28 mouse cellular contexts compared by ENCODE assay signal in the genomic region with DNA sequence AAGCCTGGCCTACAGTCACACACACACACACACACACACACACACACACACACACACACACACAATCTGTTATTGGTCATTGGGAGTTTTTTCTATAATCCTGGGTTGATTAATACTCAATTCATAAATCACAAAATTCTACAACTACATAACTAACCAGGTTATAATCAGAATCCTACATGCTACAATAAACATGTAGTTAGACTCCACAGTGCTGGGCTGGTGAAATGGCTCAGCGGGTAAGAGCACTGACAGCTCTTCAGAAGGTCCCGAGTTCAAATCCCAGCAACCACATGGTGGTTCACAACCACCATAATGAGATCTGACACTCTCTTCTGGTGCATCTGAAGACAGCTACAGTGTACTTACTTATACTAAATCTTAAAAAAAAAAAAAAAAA. TPM values are rescaled to one million over a fixed set of nuclear protein-coding genes. Genes with fewer than 3 reads are reported as not detected.
"Had no signal": no experiment of that assay in that cellular context is flagged by ENCODE, and none has a peak within 500 bp of the region (broad histone marks: within the 10 kb centered on the region; RNA-seq: fewer than 3 reads in every experiment).

No protein-coding gene starts in this region.

- DNase-seq: cerebellum, adult 8-10 months; cerebellum, adult 9-10 months; cerebellum, adult 9-11 months; cerebellum, postnatal 10 days; cerebellum, postnatal 14 days; cerebellum, postnatal 25 days; cerebellum, postnatal 36 days; embryo, embryonic 11 days; forebrain, postnatal 0 days; gastrocnemius, adult 2 months; gastrocnemius, postnatal 10 days; gastrocnemius, postnatal 14 days; gastrocnemius, postnatal 25 days; gastrocnemius, postnatal 36 days; heart, adult 18-20 months had no signal

- H3K4me2 ChIP-seq: embryonic facial prominence, embryonic 12.5 days; embryonic facial prominence, embryonic 13.5 days; embryonic facial prominence, embryonic 15.5 days; forebrain, embryonic 12.5 days; forebrain, embryonic 13.5 days; forebrain, embryonic 15.5 days had no signal

- H3K4me3 ChIP-seq: embryonic facial prominence, embryonic 10.5 days; embryonic facial prominence, embryonic 12.5 days; embryonic facial prominence, embryonic 13.5 days; embryonic facial prominence, embryonic 15.5 days; erythroblast, embryonic 14.5 days; forebrain, embryonic 10.5 days; forebrain, embryonic 12.5 days; forebrain, embryonic 13.5 days; forebrain, embryonic 15.5 days; gastrocnemius, adult 2 months had no signal

- H3K27me3 ChIP-seq: embryonic facial prominence, embryonic 12.5 days; embryonic facial prominence, embryonic 13.5 days; embryonic facial prominence, embryonic 15.5 days; forebrain, embryonic 12.5 days; forebrain, embryonic 13.5 days; forebrain, embryonic 15.5 days had no signal

- H3K27ac ChIP-seq: embryonic facial prominence, embryonic 10.5 days; embryonic facial prominence, embryonic 12.5 days; embryonic facial prominence, embryonic 13.5 days; embryonic facial prominence, embryonic 15.5 days; forebrain, embryonic 10.5 days; forebrain, embryonic 12.5 days; forebrain, embryonic 13.5 days; forebrain, embryonic 15.5 days; gastrocnemius, adult 2 months had no signal

- ATAC-seq: forebrain, embryonic 13.5 days; forebrain, embryonic 14.5 days; forebrain, embryonic 15.5 days; forebrain, embryonic 16.5 days; forebrain, postnatal 0 days had no signal

- H3K9ac ChIP-seq: embryonic facial prominence, embryonic 12.5 days; embryonic facial prominence, embryonic 13.5 days; embryonic facial prominence, embryonic 15.5 days; forebrain, embryonic 12.5 days; forebrain, embryonic 13.5 days; forebrain, embryonic 15.5 days; forebrain, postnatal 0 days had no signal

- H3K9me3 ChIP-seq: embryonic facial prominence, embryonic 10.5 days; embryonic facial prominence, embryonic 12.5 days; embryonic facial prominence, embryonic 13.5 days; embryonic facial prominence, embryonic 15.5 days; forebrain, embryonic 10.5 days; forebrain, embryonic 12.5 days; forebrain, embryonic 13.5 days; forebrain, embryonic 15.5 days had no signal

RNA-seq across cellular contexts. Expression of a gene that starts 42.9 kb away (rescaled TPM):
- total RNA-seq: gastrocnemius, adult 18-20 months; gastrocnemius, adult 2 months; gastrocnemius, adult 8-10 months; gastrocnemius, postnatal 25 days; heart, adult 18-20 months had no signal

RNA-seq across cellular contexts. Expression of a gene that starts 53.6 kb away (rescaled TPM):
- total RNA-seq: gastrocnemius, adult 18-20 months; gastrocnemius, adult 2 months had no signal
